Mouse (Mus musculus) lung, adult 2 months (tissue): ENCODE data around the gene Cox15.

ENCODE experiments used
- CTCF ChIP-seq: fragments of 200-500 bp; IDR thresholded peaks from 2 replicates; pipeline ENCODE4 v1.5.1; 2011; ENCODE audit warnings: mild to moderate bottlenecking, low read length, control low read depth; ENCODE audit not compliant: insufficient read depth
- POLR2A ChIP-seq: fragments of 200-500 bp; IDR thresholded peaks from 2 replicates; pipeline ENCODE4 v1.6.1; 2011; ENCODE audit warnings: low read depth, mild to moderate bottlenecking, control low read depth, low read length, borderline replicate concordance; ENCODE audit errors: extremely low read depth

GRCm38 (mm10) chr19:43724821-43725220 is 28.0 kb downstream of the Cox15 start:
- TF ChIP-seq CTCF (no peak), POLR2A (no peak)
